Mouse (Mus musculus): ENCODE measurements around the gene Cdc42se2.

Gene Cdc42se2

DNA sequence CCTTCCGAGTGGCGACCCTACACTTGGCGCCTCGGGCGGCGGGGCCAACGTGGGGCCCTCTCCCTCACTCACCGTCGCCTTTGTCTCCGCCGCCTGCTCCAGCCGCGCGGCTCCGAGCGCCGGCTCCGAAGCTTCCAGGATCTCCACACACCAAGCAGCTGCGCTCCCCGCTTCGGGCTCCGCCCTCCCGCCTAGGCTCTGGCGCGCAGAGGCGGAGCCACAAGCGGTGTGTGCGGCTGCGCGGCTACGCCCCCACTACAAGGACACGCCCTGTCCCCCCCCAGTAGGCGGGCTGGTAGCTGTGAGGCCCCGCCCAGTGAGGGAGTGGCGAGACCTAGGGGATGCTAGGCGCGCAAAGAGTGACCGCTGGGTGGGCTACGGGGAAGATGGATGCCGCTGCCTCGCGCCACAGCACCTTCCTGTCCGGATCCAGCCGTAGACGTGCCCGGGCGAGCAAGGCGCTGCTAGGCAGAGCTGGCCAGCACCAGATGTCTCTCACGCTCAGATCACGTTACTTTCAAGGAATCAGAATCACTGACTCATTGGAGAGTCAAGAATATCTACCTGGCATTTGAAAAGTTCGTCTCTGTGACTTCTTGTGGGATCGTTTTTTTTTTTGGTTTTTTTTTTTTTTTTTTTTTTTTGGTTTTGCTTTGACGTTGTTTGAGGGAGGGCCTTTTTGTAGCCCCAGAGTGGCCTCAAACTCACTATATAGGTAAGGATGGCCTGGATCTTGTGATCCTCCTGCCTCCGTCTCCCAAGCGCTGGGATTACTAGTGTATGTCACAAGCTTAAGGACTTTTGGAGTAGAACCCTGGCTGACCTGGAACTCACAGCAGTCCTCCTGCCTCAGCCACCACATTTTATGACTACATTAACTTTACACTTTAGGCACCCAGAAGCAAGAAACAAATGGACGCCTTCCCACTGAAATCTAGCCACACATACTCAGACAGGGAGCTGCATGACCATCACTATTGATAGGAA, at the start of gene Cdc42se2:
Cdc42se2 (minus strand) TSS at position 188 of the 987 bp plus-strand sequence.
- in situ Hi-C loops (cut with MseI, MboI) = loop anchor here in 1 of 2 experiments (5.0 kb wide), 1 partner anchor 75 kb away; the partner anchor contains the start of gene Lyrm7

DNA sequence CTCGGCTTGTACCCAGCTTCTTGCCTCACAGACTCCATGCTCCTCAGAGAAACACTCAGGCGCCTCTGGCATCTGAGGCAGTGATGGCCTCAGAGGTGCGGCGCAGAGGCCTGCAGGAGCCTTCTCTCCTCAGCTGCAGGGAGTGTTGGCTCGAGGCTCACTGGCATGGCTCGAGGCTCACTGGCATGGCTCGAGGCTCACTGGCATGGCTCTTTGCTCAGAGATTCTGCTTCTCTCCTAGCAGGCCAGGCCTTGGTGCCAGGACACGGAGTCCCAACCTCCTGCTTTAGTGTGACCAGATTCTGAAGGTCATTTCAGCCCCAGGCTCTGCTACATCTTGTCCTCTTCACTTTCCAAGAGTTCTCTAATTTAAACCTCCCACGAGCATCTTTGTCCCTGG, 48.6 kb upstream of the Cdc42se2 start:
- in situ Hi-C loops (cut with MseI, MboI) = no loop called here

DNA sequence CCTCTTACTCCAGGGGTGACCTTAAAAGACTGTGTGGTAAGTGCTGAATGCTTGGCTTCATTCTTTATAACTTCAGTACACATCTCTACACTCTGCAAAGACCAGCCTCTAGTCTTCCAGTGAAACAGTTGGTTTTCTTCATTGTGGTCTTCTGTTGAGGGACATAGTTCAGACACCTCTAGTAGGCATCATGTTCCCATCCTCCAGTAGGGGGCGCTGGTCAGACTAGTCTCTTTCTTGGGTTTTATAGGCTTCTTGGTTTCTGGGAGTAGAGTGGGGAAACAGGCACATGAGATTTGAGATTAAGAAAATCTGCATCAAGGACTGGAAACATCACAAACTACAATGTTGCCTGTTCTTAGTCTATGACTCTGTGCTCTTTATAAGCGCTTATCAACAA, 47.1 kb upstream of the Cdc42se2 start:
- in situ Hi-C loops (cut with MseI, MboI) = no loop called here

DNA sequence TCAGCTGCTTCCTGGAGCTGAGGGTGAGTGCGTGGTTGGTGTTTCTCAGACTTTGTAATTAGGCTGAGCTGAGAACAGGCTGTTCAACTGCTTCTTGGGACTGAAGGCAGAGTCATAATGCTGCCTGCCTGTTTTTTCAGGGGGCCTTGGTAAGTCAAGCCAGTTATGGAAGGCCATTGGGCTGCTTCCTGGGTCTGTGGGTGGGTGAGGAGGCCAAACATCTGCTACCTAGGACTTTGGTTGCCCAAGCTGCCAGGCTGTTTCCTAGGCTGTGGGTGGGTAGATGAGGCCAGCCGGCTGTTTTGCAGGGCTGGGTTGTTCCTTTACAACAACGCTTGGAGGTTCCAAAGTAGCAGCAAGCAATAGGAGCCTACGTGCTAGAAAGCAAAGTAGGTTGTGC, 46.4 kb upstream of the Cdc42se2 start:
- in situ Hi-C loops (cut with MseI, MboI) = no loop called here

DNA sequence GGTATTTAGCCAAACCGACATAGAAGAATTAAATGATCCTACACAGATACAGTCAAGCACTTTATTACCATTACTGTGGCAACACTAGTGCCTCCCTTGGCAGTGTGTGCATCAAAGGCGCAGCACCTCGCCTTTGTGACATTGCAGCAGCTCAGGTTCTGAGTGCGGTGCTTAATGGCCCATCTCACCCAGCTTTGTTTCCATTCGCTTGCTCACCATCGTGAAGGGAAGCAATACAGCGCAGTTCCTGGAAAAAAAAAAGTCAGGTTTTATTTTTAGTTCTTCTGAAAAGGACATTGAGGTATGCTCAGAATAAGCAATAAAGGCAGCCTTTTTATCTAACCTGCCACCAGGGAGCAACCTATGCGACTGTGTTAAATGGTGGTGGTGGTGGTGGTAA, 39.3 kb upstream of the Cdc42se2 start:
- in situ Hi-C loops (cut with MseI, MboI) = no loop called here

DNA sequence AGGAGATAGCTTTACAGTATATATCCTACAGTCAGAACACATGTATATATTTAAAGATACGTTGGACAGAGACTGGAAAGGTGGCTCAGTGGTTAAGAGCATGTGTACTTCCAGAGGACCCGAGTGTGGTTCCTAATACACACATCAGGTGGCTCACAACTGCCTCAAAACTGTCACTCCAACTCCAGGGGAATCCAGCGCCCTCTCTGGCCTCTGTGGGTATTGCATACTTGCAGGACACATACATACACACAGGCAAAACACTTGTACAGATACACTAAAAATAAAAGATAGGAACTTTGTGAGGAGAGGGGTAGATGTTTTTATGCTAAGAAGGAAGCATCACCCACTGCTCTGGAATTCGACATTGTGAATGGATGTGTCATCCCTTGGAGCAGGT, 38.3 kb upstream of the Cdc42se2 start:
- in situ Hi-C loops (cut with MseI, MboI) = no loop called here

DNA sequence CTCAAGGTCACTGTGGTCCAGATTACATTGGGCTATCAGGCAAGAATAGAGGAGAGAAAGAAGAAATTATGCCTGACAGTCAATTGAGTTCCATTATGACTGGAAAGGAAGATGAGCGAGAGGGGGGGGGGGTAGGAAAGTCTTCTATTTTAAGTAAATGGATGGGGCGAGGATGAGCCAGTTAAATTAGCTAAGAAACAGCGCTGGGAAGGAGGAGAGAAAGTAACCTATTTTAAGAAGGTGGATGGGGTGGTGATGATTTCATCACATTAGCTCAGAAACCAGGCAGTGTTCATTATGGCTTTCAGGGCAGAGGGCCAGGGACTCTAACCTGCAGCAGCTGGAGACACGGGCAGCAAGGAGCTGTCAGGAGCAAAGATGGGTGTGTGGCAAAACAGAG, 36.0 kb upstream of the Cdc42se2 start:
- in situ Hi-C loops (cut with MseI, MboI) = no loop called here

DNA sequence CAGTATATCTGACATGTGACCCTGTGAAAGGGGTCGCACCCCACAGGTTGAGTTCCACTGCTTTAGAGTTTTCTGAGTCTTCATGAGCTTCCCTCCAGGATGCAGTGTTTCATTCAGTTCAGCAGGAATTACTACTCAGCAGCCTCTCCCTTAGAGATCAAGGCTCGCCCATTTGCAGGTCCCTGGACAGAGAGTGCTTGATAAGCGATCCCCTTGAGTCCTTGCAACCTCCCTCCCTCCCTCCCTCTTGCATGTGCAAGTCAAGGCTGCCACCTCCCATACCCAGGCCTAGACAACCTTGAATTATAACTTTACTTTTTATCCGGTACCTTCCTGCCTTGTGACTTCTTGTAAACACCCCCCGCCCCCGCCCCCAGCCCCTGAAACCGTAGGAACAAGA, 32.0 kb upstream of the Cdc42se2 start:
- in situ Hi-C loops (cut with MseI, MboI) = no loop called here

DNA sequence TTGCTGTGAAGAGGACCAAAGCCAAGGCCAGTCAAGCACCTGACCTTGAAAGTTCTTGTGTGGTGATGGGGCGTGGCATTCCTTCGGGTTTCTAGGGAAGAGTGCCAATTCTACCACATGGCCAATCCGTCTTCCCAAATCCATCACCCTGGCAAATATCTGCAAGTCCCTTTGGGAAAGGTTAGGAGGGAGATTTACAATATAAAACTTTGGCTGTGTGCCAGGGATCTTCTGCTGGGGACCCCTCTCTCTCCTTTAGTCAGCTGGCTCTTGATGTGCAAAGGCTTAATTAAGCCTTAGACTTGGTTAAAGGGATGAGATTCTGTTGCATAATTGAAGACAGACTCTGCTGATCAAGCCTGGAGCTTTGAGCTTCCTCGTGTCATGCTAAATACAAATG, 30.0 kb upstream of the Cdc42se2 start:
- in situ Hi-C loops (cut with MseI, MboI) = no loop called here

DNA sequence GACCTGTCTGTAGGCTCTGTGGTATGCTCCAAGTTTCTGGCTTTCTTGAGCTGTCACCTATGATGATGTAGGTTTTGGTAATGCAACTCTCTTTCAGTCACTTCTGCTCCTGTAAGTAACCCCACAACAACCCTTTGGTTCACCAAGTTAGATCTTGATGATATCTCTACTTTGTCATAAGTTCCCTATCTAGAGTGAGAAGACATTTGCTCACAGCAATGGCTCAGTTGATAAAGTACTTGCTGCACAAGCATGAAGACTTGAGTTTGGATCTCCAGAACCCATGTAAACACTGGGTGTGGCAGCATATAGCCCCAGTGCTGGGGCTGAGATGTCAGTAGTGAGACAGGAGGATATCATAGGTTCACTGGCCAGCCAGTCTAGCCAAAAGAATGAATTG, 28.2 kb upstream of the Cdc42se2 start:
- in situ Hi-C loops (cut with MseI, MboI) = no loop called here

DNA sequence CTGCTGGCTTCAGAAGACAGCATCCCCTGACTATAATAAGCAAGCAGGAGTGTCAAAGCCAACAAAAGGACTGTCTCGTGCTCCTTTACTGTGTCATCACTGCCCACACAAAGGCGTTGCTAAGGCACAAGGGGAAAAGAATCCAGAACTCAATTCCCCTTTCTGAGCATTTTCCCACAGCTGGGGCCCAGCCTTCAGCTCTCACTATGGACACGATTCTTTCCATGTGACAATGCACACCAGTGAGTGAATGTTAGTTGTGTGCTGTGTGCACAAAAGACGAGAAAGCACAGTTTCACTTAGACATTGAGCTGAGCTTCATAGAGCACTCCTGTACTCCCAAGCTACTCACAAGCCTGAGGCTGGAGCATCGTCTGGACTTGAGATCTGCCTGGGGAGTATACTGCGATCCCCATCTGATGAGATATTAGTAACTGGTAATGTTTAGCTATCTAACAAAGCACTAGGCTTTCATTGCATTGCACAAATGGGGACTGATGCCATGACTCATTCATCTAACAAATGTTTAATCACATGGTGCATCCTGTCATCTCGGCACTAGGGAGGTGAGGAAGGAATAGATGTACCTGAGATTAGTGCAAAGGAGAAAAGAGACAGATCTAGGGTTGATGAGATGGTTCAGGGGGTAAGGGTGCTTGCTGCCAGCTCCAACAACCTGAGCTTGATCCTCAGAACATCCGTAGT, 25.5 kb upstream of the Cdc42se2 start:
- in situ Hi-C loops (cut with MseI, MboI) = no loop called here

DNA sequence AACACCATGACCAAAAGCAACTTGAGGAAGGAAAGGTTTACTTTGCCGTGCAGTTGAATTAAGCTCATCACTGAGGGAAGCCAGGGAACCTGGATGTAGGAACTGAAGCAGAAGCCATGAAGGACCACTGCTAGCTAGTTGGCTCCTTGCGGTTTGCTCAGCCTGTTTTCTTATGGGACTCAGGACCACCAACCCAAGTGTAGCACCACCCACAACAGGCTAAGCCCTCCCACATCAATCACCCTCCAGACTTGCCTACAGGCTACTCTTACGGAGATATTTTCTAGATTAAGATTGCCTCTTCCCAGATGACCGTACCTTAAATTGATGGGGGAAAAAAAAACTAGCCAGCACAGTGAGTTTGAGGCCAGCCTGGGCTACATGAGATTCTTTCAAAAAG, 24.8 kb upstream of the Cdc42se2 start:
- in situ Hi-C loops (cut with MseI, MboI) = no loop called here

DNA sequence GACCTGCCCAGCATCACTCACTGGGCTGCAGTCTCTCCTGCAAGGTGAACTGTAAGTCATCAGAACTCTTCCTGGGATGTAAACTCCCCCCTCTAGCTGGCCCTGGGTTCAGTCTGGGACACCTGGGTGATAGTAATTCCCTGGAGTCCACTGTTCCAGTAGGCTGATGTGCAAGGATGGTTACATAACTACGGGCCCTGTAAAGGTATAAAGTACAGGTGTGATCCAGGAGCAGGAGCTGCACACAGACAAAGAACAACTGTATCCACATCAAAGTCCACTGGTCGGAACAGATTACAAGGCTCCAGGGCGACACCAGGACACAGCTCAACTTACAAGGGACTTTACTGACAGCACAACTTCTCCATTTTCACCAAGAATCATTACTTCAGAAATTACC, 23.6 kb upstream of the Cdc42se2 start:
- in situ Hi-C loops (cut with MseI, MboI) = no loop called here

DNA sequence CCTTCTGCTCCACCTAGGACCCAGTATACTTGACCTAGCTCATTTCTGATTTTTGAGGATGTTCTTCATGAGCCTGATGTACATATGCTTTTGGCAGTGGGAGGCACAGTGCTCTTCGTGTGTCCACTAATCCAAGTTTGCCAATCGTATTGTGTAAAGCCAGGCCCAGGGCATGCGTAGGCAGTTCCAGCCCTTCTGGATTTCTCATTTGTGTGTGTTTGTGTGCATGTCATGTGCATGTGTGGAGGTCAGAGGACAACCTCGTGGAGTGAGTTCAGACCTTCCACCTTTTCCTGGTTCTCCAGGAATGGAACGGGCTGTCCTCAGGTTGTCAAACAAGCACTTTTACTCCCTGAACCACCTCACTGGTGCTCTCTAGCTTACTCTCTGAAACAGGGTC, 22.1 kb upstream of the Cdc42se2 start:
- in situ Hi-C loops (cut with MseI, MboI) = no loop called here

DNA sequence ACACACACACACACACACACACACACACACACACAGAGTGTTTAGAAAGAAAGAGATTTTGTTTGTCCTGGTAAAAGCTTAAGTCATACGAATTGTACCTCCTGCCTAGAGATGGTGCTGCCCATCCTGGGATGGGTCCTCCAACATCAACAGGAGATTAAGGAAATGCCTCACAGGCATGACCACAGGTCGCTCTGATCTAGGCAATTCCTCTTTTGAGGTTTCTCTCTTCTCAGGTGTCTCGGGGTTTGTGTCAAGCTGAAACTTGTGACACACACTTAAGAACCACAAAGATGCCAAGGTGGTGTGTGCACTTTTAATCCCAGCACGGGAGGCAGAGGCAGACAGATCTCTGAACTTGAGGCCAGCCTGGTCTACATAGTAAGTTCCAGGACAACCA, 20.7 kb upstream of the Cdc42se2 start:
- in situ Hi-C loops (cut with MseI, MboI) = no loop called here

DNA sequence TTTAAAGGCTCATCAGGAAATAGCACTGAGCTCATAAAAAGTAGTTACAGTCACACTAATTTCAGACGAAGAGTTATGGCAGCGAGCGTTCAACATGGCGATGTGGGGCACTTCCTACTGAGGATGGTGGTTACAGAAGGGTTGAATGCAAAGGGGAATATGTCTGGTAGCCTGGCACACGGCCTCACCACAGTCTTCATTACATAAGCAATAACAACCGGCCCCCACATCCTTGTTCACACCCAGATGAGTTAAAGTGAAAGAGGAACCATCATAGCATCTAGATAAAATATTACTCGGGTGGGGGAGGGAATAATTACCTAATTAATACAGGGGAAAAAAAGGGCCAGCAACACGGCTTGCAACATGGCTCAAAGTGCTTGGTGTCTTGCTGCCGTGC, 20.2 kb upstream of the Cdc42se2 start:
- in situ Hi-C loops (cut with MseI, MboI) = no loop called here

DNA sequence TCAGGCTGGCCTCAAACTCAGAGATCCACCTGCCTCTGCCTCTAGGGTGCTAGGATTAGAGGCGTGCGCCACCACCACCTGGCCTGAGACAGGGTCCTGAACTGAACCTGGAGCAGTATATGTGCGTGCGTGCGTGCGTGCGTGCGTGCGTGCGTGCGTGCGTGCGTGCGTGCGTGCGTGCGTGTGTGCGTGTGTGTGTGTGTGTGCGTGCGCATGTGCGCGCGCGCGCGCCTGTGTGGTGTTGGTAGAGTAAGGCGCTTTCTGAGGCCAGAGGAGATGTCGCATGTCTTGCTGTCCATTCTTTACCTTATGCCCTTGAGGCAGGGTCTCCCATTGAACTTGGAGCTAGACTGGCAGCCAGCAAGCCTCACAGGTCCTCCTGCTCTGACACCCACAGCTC, 19.4 kb upstream of the Cdc42se2 start:
- in situ Hi-C loops (cut with MseI, MboI) = no loop called here

DNA sequence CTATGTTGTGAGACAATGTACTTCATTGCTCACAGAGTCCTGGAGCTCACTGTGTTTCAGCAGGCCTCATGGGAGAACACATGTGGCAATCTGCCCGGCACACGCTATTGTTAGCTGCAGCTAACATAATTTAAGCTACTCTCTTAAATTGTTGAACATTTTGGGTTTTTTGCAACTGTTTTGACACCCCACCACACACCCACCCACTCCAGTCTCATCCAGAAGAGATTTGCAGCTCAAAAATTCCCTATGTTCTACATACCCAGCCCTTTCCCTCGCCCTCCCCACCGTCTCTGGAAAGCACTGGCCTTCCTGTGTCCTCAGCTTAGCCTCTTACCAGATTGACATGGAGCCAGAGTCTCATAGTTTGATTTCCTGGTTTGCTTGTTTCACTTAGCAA, 17.7 kb upstream of the Cdc42se2 start:
- in situ Hi-C loops (cut with MseI, MboI) = no loop called here

DNA sequence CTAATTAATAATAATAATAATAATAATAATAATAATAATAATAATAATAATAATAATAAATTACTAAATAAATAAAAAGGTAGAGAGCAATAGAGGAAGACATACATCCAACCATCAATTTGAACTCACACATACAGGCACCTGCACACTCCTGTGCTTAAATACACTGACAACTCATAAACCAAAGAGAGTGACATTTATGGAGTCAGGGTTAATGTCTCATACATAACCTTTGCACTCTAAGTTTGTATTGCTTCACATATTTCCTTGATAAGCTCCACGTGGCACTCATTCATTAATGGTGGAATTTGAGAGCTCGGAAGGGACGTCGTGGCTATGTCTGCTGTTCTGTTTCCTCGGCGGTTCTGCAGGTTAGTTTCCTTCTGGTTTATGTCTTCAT, 15.1 kb upstream of the Cdc42se2 start:
- in situ Hi-C loops (cut with MseI, MboI) = no loop called here

DNA sequence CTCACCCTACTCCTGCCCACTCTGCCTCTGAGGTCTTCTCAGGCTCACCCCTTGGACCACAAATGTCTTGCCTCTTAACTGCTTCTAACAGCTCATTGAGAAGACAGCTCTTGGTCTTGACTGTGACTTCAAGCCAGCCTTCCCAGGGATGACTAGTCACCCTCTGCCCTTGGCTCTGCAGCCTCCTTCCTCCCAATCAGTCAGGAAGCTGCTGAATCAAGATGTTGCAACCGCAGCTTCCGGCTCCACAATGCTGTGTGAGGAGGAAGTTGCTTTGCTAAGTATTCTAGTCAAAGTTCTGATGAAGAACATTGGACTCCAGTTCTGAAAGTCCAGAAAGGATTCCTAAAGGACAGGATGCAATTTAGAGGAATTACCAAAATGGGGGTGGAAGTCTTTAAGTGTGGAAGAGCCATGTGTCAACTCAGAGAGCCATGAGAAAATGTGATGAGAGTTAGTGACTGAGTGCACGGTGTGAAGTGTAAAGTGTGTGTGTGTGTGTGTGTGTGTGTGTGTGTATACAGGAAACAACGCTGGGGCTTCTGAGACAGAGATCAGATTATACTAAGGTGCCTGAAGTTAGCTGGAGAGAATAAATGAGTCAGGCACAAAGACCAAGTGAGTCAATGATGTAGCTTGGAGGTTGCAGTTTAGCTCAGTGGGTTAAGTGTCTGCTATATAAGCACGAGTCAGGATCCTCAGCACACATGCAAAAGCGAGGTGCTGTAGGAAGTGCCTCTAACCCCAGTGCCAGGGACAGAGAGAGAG, 14.5 kb upstream of the Cdc42se2 start:
- in situ Hi-C loops (cut with MseI, MboI) = no loop called here

DNA sequence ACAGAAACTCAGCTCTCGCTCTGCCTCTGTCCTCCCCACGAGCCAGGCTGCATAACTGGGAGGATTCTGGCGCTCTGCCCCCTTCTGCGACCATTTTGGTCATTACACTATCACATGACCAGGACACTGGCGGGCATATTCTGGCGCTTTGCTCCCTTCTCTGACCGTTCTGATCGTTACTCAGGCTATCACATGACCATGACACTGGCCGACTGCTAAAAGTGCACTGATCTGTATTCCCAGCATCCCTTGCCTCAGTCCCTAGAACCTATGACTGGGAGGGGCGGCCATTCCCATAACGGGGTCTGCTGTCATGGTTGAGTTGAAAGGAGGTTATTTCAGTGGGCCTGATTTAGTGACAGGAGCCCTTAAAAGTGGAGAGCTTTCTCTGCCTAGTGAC, 9.1 kb upstream of the Cdc42se2 start:
- in situ Hi-C loops (cut with MseI, MboI) = no loop called here

DNA sequence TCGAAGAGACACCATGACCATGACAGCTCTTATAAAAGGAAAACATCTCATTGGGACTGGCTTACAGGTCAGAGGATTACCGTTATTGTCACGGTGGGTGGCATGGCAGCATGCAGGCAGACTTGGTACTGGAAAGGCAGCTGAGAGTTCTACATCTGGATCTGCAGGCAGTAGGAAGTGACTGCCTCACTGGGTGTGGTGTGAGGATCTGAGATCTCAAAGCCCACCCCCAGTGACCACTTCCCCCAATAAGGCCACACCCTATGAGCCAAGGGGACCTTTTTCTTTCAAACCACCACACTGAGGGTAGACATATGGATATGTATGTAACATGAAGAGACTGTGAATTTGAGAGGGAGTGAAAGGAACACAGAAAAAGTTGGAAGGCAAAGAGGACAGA, 7.2 kb upstream of the Cdc42se2 start:
- in situ Hi-C loops (cut with MseI, MboI) = no loop called here

Measured in mouse trophoblast stem cell (cell line).